Mouse (Mus musculus) cerebellum, postnatal 4 days (tissue): ENCODE measurements around the gene Lama1.
"Not testable (repeated sequence)": the region's sequence is repeated elsewhere in the genome, so short reads cannot be mapped to it uniquely, and the experiment has no call there.

Source experiments
- DNase-seq, 2 experiments: peaks; one replicate each; pipeline ENCODE4 v3.0.0; 2022; ENCODE audit warnings: low spot score in 2 of 2, mixed read lengths in 1 of 2

The Lama1 gene

DNA sequence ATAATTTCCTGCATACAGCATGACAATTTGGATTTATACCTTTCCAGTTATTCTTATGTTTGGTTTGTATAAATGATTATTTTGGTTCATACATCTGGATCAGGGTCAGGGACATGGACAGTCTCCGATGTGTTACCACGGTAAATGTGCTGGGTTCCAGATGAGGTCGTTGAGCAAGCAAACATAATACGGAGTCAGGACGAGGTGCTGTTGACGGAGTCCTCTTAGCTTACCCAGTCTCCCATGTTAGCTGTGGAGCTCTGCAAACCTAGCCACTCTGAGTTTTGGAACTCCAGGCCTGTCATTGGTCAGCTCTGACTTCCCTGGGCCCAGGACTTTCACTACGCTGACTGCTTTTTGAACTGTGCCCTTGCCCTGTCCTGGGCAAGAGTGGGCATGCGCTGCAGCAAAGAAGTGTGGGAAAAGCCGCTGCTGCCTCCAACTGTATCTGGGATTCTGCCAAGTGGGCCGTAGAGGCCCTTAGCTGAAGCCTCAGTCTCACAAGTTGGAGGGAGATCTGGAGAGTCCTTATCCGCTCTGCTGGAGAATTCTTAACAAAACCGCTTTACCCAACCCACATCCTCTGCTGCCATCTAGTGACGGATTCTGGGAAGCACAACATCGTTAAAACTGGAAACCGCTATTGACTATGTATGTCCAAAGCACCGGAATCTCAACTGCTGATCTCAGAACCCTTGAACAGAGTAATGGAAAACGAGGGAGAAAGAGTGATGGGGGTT lies 140.5 kb downstream of the Lama1 start:
- peak; percentile 60 to 83 for DNase-seq

DNA sequence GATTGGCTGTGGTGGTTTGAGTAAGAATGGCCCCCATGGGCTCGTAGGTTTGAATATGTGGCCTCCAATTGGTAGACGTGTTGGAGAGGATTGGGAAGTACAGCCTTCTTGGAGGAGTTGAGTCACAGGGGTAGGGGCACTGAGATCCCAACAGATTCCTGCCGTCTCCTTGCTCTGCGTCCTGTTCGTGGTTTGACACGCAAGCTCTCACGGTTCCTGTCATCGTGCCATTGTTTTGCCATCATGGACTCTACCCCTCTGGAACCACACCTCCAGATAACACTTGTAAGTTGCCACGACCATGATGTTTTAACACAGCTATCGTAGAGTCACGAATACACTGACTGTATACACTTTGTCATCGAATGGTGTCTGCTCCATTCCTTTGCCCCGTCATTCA lies 141.9 kb downstream of the Lama1 start:
- no peak for DNase-seq

DNA sequence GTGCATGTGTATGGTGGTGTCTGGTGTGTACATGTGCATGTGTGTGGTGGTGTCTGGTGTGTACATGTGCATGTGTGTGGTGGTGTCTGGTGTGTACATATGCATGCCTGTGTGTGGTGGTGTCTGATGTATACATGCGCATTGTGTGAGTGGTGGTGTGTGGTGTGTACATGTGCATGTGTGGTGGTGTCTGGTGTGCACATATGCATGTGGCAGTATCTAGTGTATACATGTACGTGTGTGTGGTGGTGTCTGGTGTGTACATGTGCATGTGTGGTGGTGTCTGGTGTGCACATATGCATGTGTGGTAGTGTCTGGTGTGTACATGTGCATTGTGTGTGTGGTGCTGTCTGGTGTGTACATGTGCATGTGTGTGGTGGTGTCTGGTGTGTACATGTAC lies 144.4 kb downstream of the Lama1 start:
- not testable (repeated sequence) for DNase-seq

GRCm38 (mm10) chr17:67861080-67861630 lies 164.1 kb downstream of the Lama1 start:
- DNase-seq, result peak in 1 of 2 experiments; percentile 27

GRCm38 (mm10) chr17:67861744-67862535 lies 164.9 kb downstream of the Lama1 start:
- peak; percentile 69 to 81 for DNase-seq

GRCm38 (mm10) chr17:67864363-67864762 lies 167.3 kb downstream of the Lama1 start:
- no peak for DNase-seq

GRCm38 (mm10) chr17:67864912-67865311 lies 167.9 kb downstream of the Lama1 start:
- no peak for DNase-seq

DNA sequence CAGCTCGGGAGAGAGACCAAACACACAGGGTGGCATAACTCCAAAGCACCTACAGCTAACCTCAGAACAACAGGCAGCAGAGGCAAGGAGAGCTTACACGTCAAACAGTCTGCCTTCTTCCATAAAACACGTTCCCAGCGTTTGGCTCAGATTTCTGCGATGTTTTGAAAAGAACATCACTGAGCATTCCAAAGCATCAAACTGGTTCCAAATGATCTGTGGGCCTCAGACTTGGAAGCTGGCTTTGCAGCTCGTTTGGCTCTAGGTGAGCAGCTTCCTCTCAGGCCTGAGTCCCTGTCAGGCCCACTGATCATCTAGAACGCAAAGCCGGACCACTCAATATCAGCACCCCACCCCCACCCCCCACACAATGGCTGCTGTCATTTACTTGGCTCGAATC lies 169.0 kb downstream of the Lama1 start:
- DNase-seq, result no peak

DNA sequence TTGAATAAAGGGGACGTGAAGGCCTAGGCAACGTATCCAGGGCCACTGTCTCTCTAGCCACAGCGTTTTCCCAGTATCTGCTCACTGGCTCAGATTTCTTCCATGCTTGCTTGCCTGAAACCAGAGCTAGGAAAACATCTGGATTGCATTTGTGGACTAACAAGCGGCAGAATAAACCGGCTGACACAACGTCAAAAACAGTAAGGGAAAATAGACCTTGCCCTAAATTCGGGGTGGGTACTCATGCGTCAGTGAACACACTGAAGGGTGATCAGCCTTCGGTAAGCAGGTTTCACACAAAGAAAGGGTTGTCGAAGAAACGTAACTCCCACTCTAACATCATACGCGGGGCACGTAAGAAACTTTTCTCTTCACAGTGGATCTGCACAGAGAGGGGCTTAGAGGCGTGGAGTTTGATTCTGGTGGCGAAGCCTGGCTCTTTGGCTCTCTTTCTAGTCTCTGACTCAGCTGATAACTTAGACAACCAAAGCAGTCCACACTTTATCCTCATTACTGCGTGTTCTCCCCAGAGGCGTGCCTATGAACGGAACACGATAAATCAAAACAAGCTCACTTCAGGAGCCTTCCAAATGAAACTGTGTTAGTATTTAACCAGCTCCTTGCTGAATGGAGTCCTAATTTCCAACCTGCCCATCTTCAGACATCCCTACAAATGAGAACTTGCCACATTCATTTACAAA lies 169.6 kb downstream of the Lama1 start:
- no peak for DNase-seq

GRCm38 (mm10) chr17:67869731-67870601 lies 172.9 kb downstream of the Lama1 start:
- peak; percentile 71 to 80 for DNase-seq
